Mouse (Mus musculus) heart, adult 2 months (tissue): Measurements from ENCODE around the gene Ms4a3.

Experiments used
- CTCF ChIP-seq: fragments of 200-600 bp; IDR thresholded peaks from 2 replicates; pipeline ENCODE4 v1.8.1; 2022; ENCODE audit warnings: antibody characterized with exemption, mild to moderate bottlenecking, moderate library complexity
- EP300 ChIP-seq: fragments of 200-500 bp; IDR thresholded peaks from 2 replicates; pipeline ENCODE4 v1.6.1; 2011; ENCODE audit warnings: low read depth, low read length, control low read depth; ENCODE audit not compliant: insufficient read depth
- POLR2A ChIP-seq: fragments of 200-500 bp; IDR thresholded peaks from 2 replicates; pipeline ENCODE4 v1.6.1; 2011; ENCODE audit warnings: mild to moderate bottlenecking, low read depth, low read length, control low read depth; ENCODE audit not compliant: insufficient read depth

DNA sequence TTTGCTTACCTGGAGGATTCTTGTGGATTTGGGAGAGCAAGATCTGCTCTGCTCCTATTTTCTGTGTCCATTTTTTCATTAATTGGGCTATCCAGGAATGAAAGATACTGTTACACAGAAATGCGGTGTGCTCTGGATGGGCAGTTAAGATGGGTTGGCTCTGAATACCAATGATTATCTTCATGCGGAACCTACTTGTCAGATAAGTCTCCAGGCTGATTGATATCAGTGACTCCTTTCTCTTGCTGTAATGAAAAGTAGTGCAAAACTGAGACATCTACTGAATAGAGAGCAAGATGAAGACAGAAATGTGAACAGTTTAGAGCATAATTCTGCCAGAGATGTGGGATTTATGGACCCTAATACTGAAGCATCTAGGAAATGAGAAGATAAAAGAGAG lies 17.1 kb downstream of the Ms4a3 start, which contains the start of gene Ms4a2:
- TF ChIP-seq CTCF (no peak), POLR2A (no peak), EP300 (no peak)
